Mouse (Mus musculus) monocyte, adult 2 months (primary cell): ENCODE measurements around the gene Eml1.

Source experiments
- DNase-seq, 2 experiments: peaks; one replicate each; pipeline ENCODE4 v3.0.0; 2022; ENCODE audit warnings: low spot score in 2 of 2, low read depth in 1 of 2

The Eml1 gene

GRCm38 (mm10) chr12:108370596-108371428, at the start of gene Eml1:
Eml1 (plus strand) TSS chr12:108370957.
- DNase-seq, result no peak

- no peak for DNase-seq
Measured at GRCm38 (mm10) chr12:108326401-108326800, 44.4 kb upstream of the Eml1 start.

GRCm38 (mm10) chr12:108327889-108328491, 42.8 kb upstream of the Eml1 start:
- DNase-seq, result no peak

GRCm38 (mm10) chr12:108333056-108333455, 37.7 kb upstream of the Eml1 start:
- DNase-seq, result peak; percentile 13 to 36

GRCm38 (mm10) chr12:108333481-108333882, 37.3 kb upstream of the Eml1 start:
- DNase-seq, result peak; percentile 19 to 21

- peak; percentile 84 to 85 for DNase-seq
Measured at GRCm38 (mm10) chr12:108333895-108334445, 36.8 kb upstream of the Eml1 start, which contains the start of gene Cyp46a1. Cyp46a1 (plus strand) TSS chr12:108334381.

- no peak for DNase-seq
Measured at GRCm38 (mm10) chr12:108334529-108334928, 36.2 kb upstream of the Eml1 start.

GRCm38 (mm10) chr12:108338572-108339190, 32.1 kb upstream of the Eml1 start:
- no peak for DNase-seq

GRCm38 (mm10) chr12:108348151-108348550, 22.6 kb upstream of the Eml1 start:
- DNase-seq, result no peak

- DNase-seq, result no peak
Measured at GRCm38 (mm10) chr12:108349026-108349425, 21.7 kb upstream of the Eml1 start.

- no peak for DNase-seq
Measured at GRCm38 (mm10) chr12:108350931-108351330, 19.8 kb upstream of the Eml1 start.

GRCm38 (mm10) chr12:108352371-108353136, 18.2 kb upstream of the Eml1 start:
- DNase-seq, result no peak

GRCm38 (mm10) chr12:108354284-108354683, 16.5 kb upstream of the Eml1 start:
- no peak for DNase-seq

- no peak for DNase-seq
Measured at GRCm38 (mm10) chr12:108355271-108355670, 15.5 kb upstream of the Eml1 start.

- DNase-seq, result no peak
Measured at GRCm38 (mm10) chr12:108355986-108356385, 14.8 kb upstream of the Eml1 start.

- no peak for DNase-seq
Measured at GRCm38 (mm10) chr12:108363796-108364195, 7.0 kb upstream of the Eml1 start.

GRCm38 (mm10) chr12:108365340-108365739, 5.4 kb upstream of the Eml1 start:
- DNase-seq, result no peak

GRCm38 (mm10) chr12:108365868-108366267, 4.9 kb upstream of the Eml1 start:
- no peak for DNase-seq

- DNase-seq, result no peak
Measured at GRCm38 (mm10) chr12:108367909-108368308, 2.8 kb upstream of the Eml1 start.

- DNase-seq, result no peak
Measured at GRCm38 (mm10) chr12:108368921-108369320, 1.8 kb upstream of the Eml1 start.

GRCm38 (mm10) chr12:108371429-108371765, 640 bp downstream of the Eml1 start:
- DNase-seq, result no peak
